Mouse (Mus musculus): ENCODE data around the gene Rsf1. TPM values are rescaled to one million over a fixed set of nuclear protein-coding genes. Genes with fewer than 3 reads are reported as not detected.

The Rsf1 gene
- polyA plus RNA-seq, 1 experiment: 3.6 TPM

DNA sequence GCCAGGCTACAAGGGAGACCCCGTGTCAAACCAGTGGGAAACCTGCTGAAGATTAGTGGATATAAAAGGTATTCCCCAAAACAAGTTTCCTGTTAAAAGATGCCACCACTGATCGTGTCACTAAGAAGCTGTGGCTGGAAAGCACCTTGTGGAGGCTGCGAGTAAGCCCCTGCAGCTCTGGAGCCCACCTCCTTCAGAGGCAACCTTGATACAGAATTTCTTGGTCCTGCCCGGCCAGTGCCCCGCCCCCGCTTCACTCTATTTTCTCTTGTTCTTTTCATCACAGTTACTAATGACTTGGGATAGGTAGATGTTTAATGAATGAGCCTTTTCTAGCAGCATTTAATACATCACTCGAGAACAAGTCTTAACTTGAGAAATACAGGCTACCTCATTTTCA lies 146.4 kb downstream of the Rsf1 start:
- H3K36me3 ChIP-seq (ENCODE audit: control insufficient read depth, insufficient read depth): no peaks in the 10 kb centered on the region
- no peak overlapping the region for H3ac ChIP-seq (ENCODE audit: control insufficient read depth, insufficient read length, low read depth)
- H3K27me3 ChIP-seq (ENCODE audit: control insufficient read depth, insufficient read depth, insufficient read length): no peaks in the 10 kb centered on the region
- TF ChIP-seq MYOG (IDR thresholded peaks at IDR 0.05; ENCODE audit: control insufficient read depth, extremely low read depth, insufficient read length) (no peak), CEBPB (IDR thresholded peaks at IDR 0.05; ENCODE audit: low read depth) (no peak), MAX (IDR thresholded peaks at IDR 0.05) (no peak), MYOD1 (IDR thresholded peaks at IDR 0.05; ENCODE audit: control insufficient read depth, insufficient read length, low read depth) (no peak), USF1 (IDR thresholded peaks at IDR 0.05; ENCODE audit: low read depth) (no peak), CTCF (IDR thresholded peaks at IDR 0.05; ENCODE audit: control insufficient read depth, insufficient read depth, insufficient read length) (no peak), FOSL1 (IDR thresholded peaks at IDR 0.05; ENCODE audit: insufficient read depth, low read length, poor library complexity, severe bottlenecking) (no peak)
- no peak overlapping the region for H3K4me3 ChIP-seq (ENCODE audit: insufficient read depth, poor library complexity, severe bottlenecking)
- no peaks in the 10 kb centered on the region for H3K79me3 ChIP-seq (ENCODE audit: low read depth)
- H3K79me2 ChIP-seq (ENCODE audit: control insufficient read depth, insufficient read depth): no peaks in the 10 kb centered on the region

DNA sequence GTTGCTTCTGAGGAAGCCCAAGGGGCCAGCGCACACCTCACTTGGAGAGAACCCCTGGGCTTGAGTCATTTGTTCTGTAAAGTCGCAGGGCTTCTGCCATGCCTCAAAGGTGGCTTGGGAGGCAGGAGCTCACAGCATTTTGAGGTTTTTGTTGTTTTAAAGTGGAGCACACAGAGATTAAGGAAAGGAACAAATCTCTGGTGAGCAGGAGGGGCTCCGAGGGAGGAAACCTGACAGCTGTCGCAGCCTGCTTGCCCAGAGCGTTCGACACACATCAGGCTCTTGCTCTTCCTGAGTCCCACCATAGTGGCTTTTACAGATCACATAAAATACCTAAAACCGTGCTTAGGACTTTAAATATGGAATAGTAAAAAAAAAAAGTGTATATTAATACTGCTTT lies 147.1 kb downstream of the Rsf1 start:
- Histone ChIP-seq H3K4me3 (ENCODE audit: insufficient read depth, poor library complexity, severe bottlenecking) (no peak overlapping the region), H3K27me3 (ENCODE audit: control insufficient read depth, insufficient read depth, insufficient read length) (no peaks in the 10 kb centered on the region), H3K79me2 (ENCODE audit: control insufficient read depth, insufficient read depth) (no peaks in the 10 kb centered on the region), H3K36me3 (ENCODE audit: control insufficient read depth, insufficient read depth) (no peaks in the 10 kb centered on the region), H3ac (ENCODE audit: control insufficient read depth, insufficient read length, low read depth) (no peak overlapping the region), H3K79me3 (ENCODE audit: low read depth) (no peaks in the 10 kb centered on the region)
- TF ChIP-seq MYOG (IDR thresholded peaks at IDR 0.05; ENCODE audit: control insufficient read depth, extremely low read depth, insufficient read length) (no peak), FOSL1 (IDR thresholded peaks at IDR 0.05; ENCODE audit: insufficient read depth, low read length, poor library complexity, severe bottlenecking) (no peak), MYOD1 (IDR thresholded peaks at IDR 0.05; ENCODE audit: control insufficient read depth, insufficient read length, low read depth) (no peak), MAX (IDR thresholded peaks at IDR 0.05) (no peak), USF1 (IDR thresholded peaks at IDR 0.05; ENCODE audit: low read depth) (no peak), CTCF (IDR thresholded peaks at IDR 0.05; ENCODE audit: control insufficient read depth, insufficient read depth, insufficient read length) (no peak), CEBPB (IDR thresholded peaks at IDR 0.05; ENCODE audit: low read depth) (no peak)

DNA sequence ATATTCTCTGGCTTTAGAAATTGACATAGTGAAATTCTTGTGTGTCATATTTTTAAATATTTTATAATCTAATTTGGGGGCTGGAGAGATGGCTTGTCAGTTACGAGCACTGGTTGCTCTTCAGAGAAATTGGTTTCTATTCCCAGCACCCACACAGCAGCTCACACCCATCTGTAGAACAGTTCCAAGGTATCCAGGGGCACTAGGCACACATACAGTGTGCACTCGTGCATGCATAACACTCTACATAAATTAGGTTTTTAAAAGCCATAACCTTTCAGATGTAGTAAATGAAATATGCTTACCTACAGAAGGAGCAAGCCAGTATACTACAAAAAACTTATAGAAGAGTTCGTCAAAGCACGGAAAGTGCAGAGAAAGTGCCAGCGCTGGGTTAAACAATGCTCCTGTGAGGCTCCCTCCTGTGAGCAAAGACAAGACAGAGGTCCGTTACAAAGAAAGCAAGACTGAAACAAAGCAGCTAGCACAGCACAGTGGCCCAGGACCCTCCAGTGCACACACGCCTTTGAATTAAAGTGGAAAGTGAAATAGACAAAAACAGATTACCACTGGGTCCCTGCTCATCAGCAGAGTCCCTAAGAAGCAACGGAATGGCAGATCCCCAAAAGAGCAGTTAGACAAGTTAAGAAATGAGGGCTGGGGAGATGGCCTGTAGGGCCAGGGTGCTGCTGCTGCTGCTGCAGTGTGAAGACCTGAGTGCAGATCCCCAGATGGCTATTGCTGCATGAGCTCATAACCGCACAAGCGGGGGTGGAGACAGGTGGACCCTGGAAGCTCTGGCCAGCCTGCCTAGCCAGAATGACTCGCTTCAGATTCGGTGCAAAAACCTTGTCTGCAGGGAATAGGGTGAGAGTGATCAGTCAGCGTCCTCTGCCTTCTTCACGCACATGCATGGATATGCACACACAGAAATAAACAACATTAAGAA lies 149.3 kb downstream of the Rsf1 start:
- H3K4me3 ChIP-seq (ENCODE audit: insufficient read depth, poor library complexity, severe bottlenecking): no peak overlapping the region
- no peak overlapping the region for H3ac ChIP-seq (ENCODE audit: control insufficient read depth, insufficient read length, low read depth)
- no peaks in the 10 kb centered on the region for H3K79me3 ChIP-seq (ENCODE audit: low read depth)
- no peaks in the 10 kb centered on the region for H3K36me3 ChIP-seq (ENCODE audit: control insufficient read depth, insufficient read depth)
- TF ChIP-seq MYOD1 (IDR thresholded peaks at IDR 0.05; ENCODE audit: control insufficient read depth, insufficient read length, low read depth): no peak
- no peak for TF ChIP-seq FOSL1 (IDR thresholded peaks at IDR 0.05; ENCODE audit: insufficient read depth, low read length, poor library complexity, severe bottlenecking)
- TF ChIP-seq USF1 (IDR thresholded peaks at IDR 0.05; ENCODE audit: low read depth): no peak
- no peaks in the 10 kb centered on the region for H3K27me3 ChIP-seq (ENCODE audit: control insufficient read depth, insufficient read depth, insufficient read length)
- H3K79me2 ChIP-seq (ENCODE audit: control insufficient read depth, insufficient read depth): no peaks in the 10 kb centered on the region

DNA sequence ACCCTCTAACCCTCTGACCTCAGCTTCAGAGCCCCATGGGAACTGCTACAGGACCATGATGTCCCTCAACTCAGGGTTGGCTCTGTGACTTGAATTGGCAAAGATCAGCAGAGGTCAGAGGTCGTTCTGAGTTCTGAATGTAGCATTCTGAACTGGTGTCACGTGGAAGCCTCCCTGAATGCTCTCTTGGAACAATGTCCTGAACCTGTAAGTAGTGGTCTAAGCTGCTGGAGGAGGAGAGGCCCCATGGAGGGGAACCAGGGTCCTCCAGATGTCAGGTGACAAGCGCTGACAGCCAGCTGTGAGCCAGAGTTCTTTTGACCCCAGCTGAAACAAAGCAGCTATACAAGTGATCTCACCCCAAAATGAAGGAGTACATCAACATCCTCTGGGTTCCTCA lies 150.7 kb downstream of the Rsf1 start:
- H3K4me3 ChIP-seq (ENCODE audit: insufficient read depth, poor library complexity, severe bottlenecking): no peak overlapping the region
- TF ChIP-seq MYOG (IDR thresholded peaks at IDR 0.05; ENCODE audit: control insufficient read depth, extremely low read depth, insufficient read length) (no peak), CTCF (IDR thresholded peaks at IDR 0.05; ENCODE audit: control insufficient read depth, insufficient read depth, insufficient read length) (no peak), MYOD1 (IDR thresholded peaks at IDR 0.05; ENCODE audit: control insufficient read depth, insufficient read length, low read depth) (no peak), FOSL1 (IDR thresholded peaks at IDR 0.05; ENCODE audit: insufficient read depth, low read length, poor library complexity, severe bottlenecking) (no peak), MAX (IDR thresholded peaks at IDR 0.05) (no peak), USF1 (IDR thresholded peaks at IDR 0.05; ENCODE audit: low read depth) (no peak), CEBPB (IDR thresholded peaks at IDR 0.05; ENCODE audit: low read depth) (no peak)
- no peaks in the 10 kb centered on the region for H3K79me2 ChIP-seq (ENCODE audit: control insufficient read depth, insufficient read depth)
- H3K27me3 ChIP-seq (ENCODE audit: control insufficient read depth, insufficient read depth, insufficient read length): no peaks in the 10 kb centered on the region
- no peak overlapping the region for H3ac ChIP-seq (ENCODE audit: control insufficient read depth, insufficient read length, low read depth)
- no peaks in the 10 kb centered on the region for H3K36me3 ChIP-seq (ENCODE audit: control insufficient read depth, insufficient read depth)
- no peaks in the 10 kb centered on the region for H3K79me3 ChIP-seq (ENCODE audit: low read depth)

DNA sequence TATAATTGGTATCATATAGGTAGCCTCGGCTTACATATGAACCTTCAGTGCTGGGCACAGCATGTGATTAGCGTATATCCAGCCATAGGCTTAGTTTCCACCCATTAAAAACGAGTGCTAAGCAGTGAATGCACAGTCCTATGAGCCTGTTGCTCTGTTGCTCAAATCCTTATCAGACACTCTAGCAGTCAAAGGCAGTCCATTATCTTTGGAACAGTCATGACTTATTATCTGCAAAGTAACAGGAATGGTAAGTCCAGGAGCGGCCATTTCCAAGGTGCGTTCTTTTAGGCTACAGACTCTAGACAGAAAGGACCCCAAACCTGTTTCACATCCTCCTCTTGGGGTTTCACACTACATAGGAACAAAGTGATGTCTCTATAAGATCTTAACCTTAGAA lies 153.9 kb downstream of the Rsf1 start:
- Histone ChIP-seq H3ac (ENCODE audit: control insufficient read depth, insufficient read length, low read depth) (no peak overlapping the region), H3K27me3 (ENCODE audit: control insufficient read depth, insufficient read depth, insufficient read length) (no peaks in the 10 kb centered on the region), H3K4me3 (ENCODE audit: insufficient read depth, poor library complexity, severe bottlenecking) (no peak overlapping the region), H3K79me3 (ENCODE audit: low read depth) (no peaks in the 10 kb centered on the region), H3K79me2 (ENCODE audit: control insufficient read depth, insufficient read depth) (no peaks in the 10 kb centered on the region), H3K36me3 (ENCODE audit: control insufficient read depth, insufficient read depth) (no peaks in the 10 kb centered on the region)
- TF ChIP-seq CTCF (IDR thresholded peaks at IDR 0.05; ENCODE audit: control insufficient read depth, insufficient read depth, insufficient read length) (no peak), MYOD1 (IDR thresholded peaks at IDR 0.05; ENCODE audit: control insufficient read depth, insufficient read length, low read depth) (no peak), FOSL1 (IDR thresholded peaks at IDR 0.05; ENCODE audit: insufficient read depth, low read length, poor library complexity, severe bottlenecking) (no peak), USF1 (IDR thresholded peaks at IDR 0.05; ENCODE audit: low read depth) (no peak), MAX (IDR thresholded peaks at IDR 0.05) (no peak), CEBPB (IDR thresholded peaks at IDR 0.05; ENCODE audit: low read depth) (no peak), MYOG (IDR thresholded peaks at IDR 0.05; ENCODE audit: control insufficient read depth, extremely low read depth, insufficient read length) (no peak)
